Comparison of ENCODE assay signal across 12 mouse cellular contexts in genomic region chr8:70495001-70495770, GRCm38 (mm10). TPM values are rescaled to one million over a fixed set of nuclear protein-coding genes. Genes with fewer than 3 reads are reported as not detected.
DNase-seq lines count a peak whose midpoint lies in the region; ATAC-seq lines count a peak whose summit lies in the region.
"Had no signal": no experiment of that assay in that cellular context is flagged by ENCODE, and none has a peak within 500 bp of the region (broad histone marks: within the 10 kb centered on the region; RNA-seq: fewer than 3 reads in every experiment).

No protein-coding gene starts in this region.

- ATAC-seq in kidney, embryonic 15.5 days (replicated peaks; ENCODE audit: low FRiP score), result no peak
- no peak for ATAC-seq in forebrain, embryonic 15.5 days (replicated peaks)
- no peak for ATAC-seq in midbrain, embryonic 11.5 days (ENCODE audit: low FRiP score)
- ATAC-seq: intestine, embryonic 15.5 days had no signal

- no peaks in the 10 kb centered on the region for H3K36me3 ChIP-seq in kidney, embryonic 15.5 days
- H3K36me3 ChIP-seq in embryonic facial prominence, embryonic 10.5 days (replicated peaks), result peaks cover 28% of the 10 kb centered on the region
- H3K36me3 ChIP-seq in forebrain, embryonic 15.5 days, result no peaks in the 10 kb centered on the region
- H3K36me3 ChIP-seq in midbrain, embryonic 11.5 days (ENCODE audit: control insufficient read depth, insufficient read depth, low read length), result no peaks in the 10 kb centered on the region
- H3K36me3 ChIP-seq: intestine, embryonic 15.5 days had no signal

- peaks cover 100% of the 10 kb centered on the region for H3K27me3 ChIP-seq in kidney, embryonic 15.5 days
- peaks cover 100% of the 10 kb centered on the region for H3K27me3 ChIP-seq in embryonic facial prominence, embryonic 10.5 days (replicated peaks; ENCODE audit: low read depth, poor library complexity, severe bottlenecking)
- H3K27me3 ChIP-seq in forebrain, embryonic 15.5 days, result peaks cover 100% of the 10 kb centered on the region
- H3K27me3 ChIP-seq in midbrain, embryonic 11.5 days (ENCODE audit: control insufficient read depth, insufficient read depth, low read length), result peaks cover 93% of the 10 kb centered on the region

- H3K27ac ChIP-seq in kidney, embryonic 15.5 days, result no peak overlapping the region
- peak overlapping the region; percentile 87 for H3K27ac ChIP-seq in embryonic facial prominence, embryonic 10.5 days (replicated peaks)
- no peak overlapping the region for H3K27ac ChIP-seq in forebrain, embryonic 15.5 days (replicated peaks)
- H3K27ac ChIP-seq in midbrain, embryonic 11.5 days (ENCODE audit: low read depth, low read length), result no peak overlapping the region
- H3K27ac ChIP-seq: intestine, embryonic 15.5 days had no signal

- 2% methylated on average over 21 of the region's 21 CpGs for WGBS in kidney, embryonic 15.5 days
- 3% methylated on average over 21 of the region's 21 CpGs for WGBS in embryonic facial prominence, embryonic 10.5 days
- WGBS in forebrain, embryonic 15.5 days, result 0% methylated on average over 21 of the region's 21 CpGs
- 3% methylated on average over 17 of the region's 21 CpGs for WGBS in midbrain, embryonic 11.5 days

- peak overlapping the region; percentile 82 for H3K4me2 ChIP-seq in kidney, embryonic 15.5 days
- no peak overlapping the region for H3K4me2 ChIP-seq in forebrain, embryonic 15.5 days (replicated peaks)
- H3K4me2 ChIP-seq in midbrain, embryonic 11.5 days, result no peak overlapping the region
- H3K4me2 ChIP-seq: intestine, embryonic 15.5 days had no signal

- peaks cover 62% of the 10 kb centered on the region for H3K4me1 ChIP-seq in kidney, embryonic 15.5 days
- H3K4me1 ChIP-seq in embryonic facial prominence, embryonic 10.5 days, result peaks cover 79% of the 10 kb centered on the region
- H3K4me1 ChIP-seq in forebrain, embryonic 15.5 days, result peaks cover 34% of the 10 kb centered on the region
- peaks cover 17% of the 10 kb centered on the region for H3K4me1 ChIP-seq in midbrain, embryonic 11.5 days (ENCODE audit: control insufficient read depth, insufficient read depth, low read length)

- no peak for DNase-seq in kidney, postnatal 36 days
- peak; percentile 59 for DNase-seq in embryonic facial prominence, embryonic 10.5 days (ENCODE audit: low spot score)
- DNase-seq in midbrain, embryonic 11.5 days (ENCODE audit: low spot score, missing footprints), result peak; percentile 95
- DNase-seq in spleen, postnatal 4 days (ENCODE audit: low spot score in 2 of 2), result no peak
- DNase-seq in spleen, postnatal 10 days (ENCODE audit: low spot score in 2 of 2), result no peak
- no peak for DNase-seq in spleen, adult 18-20 months
- DNase-seq: gastrocnemius, postnatal 25 days; right cerebral cortex, postnatal 25 days; thymus, postnatal 25 days had no signal

- H3K9ac ChIP-seq in kidney, embryonic 15.5 days, result no peak overlapping the region; the same call in 1 of the 2 replicates
- H3K9ac ChIP-seq in forebrain, embryonic 15.5 days (replicated peaks), result no peak overlapping the region
- no peak overlapping the region for H3K9ac ChIP-seq in midbrain, embryonic 11.5 days (ENCODE audit: low read length)
- H3K9ac ChIP-seq: intestine, embryonic 15.5 days had no signal

- H3K4me3 ChIP-seq in kidney, embryonic 15.5 days (replicated peaks), result peak overlapping the region; percentile 47
- H3K4me3 ChIP-seq in embryonic facial prominence, embryonic 10.5 days, result peak overlapping the region; percentile 73
- peak overlapping the region; percentile 11; the same call in 1 of the 2 replicates for H3K4me3 ChIP-seq in forebrain, embryonic 15.5 days
- H3K4me3 ChIP-seq in midbrain, embryonic 11.5 days (ENCODE audit: low read depth, low read length), result no peak overlapping the region
- H3K4me3 ChIP-seq: intestine, embryonic 15.5 days had no signal

- H3K9me3 ChIP-seq in kidney, embryonic 15.5 days (replicated peaks), result no peaks in the 10 kb centered on the region
- H3K9me3 ChIP-seq in embryonic facial prominence, embryonic 10.5 days, result no peaks in the 10 kb centered on the region
- no peaks in the 10 kb centered on the region for H3K9me3 ChIP-seq in forebrain, embryonic 15.5 days
- H3K9me3 ChIP-seq in midbrain, embryonic 11.5 days (ENCODE audit: control insufficient read depth, low read length), result no peaks in the 10 kb centered on the region
- H3K9me3 ChIP-seq: intestine, embryonic 15.5 days had no signal

RNA-seq across cellular contexts. Expression of gene Crlf1, which starts 2.2 kb away (rescaled TPM):
- 21.1 and 24.1 TPM in 2 replicates for polyA plus RNA-seq in kidney, embryonic 15.5 days (2015; fragmentation: Nextera tagmentation; extraction: Ambion mirVana)
- 103 and 116 TPM in 2 replicates for polyA plus RNA-seq in embryonic facial prominence, embryonic 10.5 days (2016; fragmentation: Nextera tagmentation; extraction: Ambion mirVana)
- polyA plus RNA-seq in forebrain, embryonic 15.5 days (2015; fragmentation: Nextera tagmentation; extraction: Ambion mirVana), result 4.3 and 5.3 TPM in 2 replicates
- polyA plus RNA-seq in midbrain, embryonic 11.5 days (2014; fragmentation: Nextera tagmentation; extraction: Ambion mirVana), result 0.23 and 0.90 TPM in 2 replicates

RNA-seq across cellular contexts. Expression of gene Tmem59l, which starts 8.0 kb away (rescaled TPM):
- polyA plus RNA-seq in kidney, embryonic 15.5 days (2015; fragmentation: Nextera tagmentation; extraction: Ambion mirVana), result 5.9 and 6.0 TPM in 2 replicates
- 28.3 and 29.4 TPM in 2 replicates for polyA plus RNA-seq in embryonic facial prominence, embryonic 10.5 days (2016; fragmentation: Nextera tagmentation; extraction: Ambion mirVana)
- polyA plus RNA-seq in forebrain, embryonic 15.5 days (2015; fragmentation: Nextera tagmentation; extraction: Ambion mirVana), result 70.2 and 75.0 TPM in 2 replicates
- polyA plus RNA-seq in midbrain, embryonic 11.5 days (2014; fragmentation: Nextera tagmentation; extraction: Ambion mirVana), result 12.3 TPM in 2 replicates

RNA-seq across cellular contexts. Expression of gene Rex1bd, which starts 11.4 kb away (rescaled TPM):
- 128 and 133 TPM in 2 replicates for polyA plus RNA-seq in kidney, embryonic 15.5 days (2015; fragmentation: Nextera tagmentation; extraction: Ambion mirVana)
- 118 and 138 TPM in 2 replicates for polyA plus RNA-seq in embryonic facial prominence, embryonic 10.5 days (2016; fragmentation: Nextera tagmentation; extraction: Ambion mirVana)
- 164 and 176 TPM in 2 replicates for polyA plus RNA-seq in forebrain, embryonic 15.5 days (2015; fragmentation: Nextera tagmentation; extraction: Ambion mirVana)
- polyA plus RNA-seq in midbrain, embryonic 11.5 days (2014; fragmentation: Nextera tagmentation; extraction: Ambion mirVana), result 126 and 129 TPM in 2 replicates

RNA-seq across cellular contexts. Expression of gene Uba52, which starts 15.4 kb away (rescaled TPM):
- polyA plus RNA-seq in kidney, embryonic 15.5 days (2015; fragmentation: Nextera tagmentation; extraction: Ambion mirVana), result 954 and 1,022 TPM in 2 replicates
- 908 and 951 TPM in 2 replicates for polyA plus RNA-seq in embryonic facial prominence, embryonic 10.5 days (2016; fragmentation: Nextera tagmentation; extraction: Ambion mirVana)
- polyA plus RNA-seq in forebrain, embryonic 15.5 days (2015; fragmentation: Nextera tagmentation; extraction: Ambion mirVana), result 724 and 839 TPM in 2 replicates
- 774 and 852 TPM in 2 replicates for polyA plus RNA-seq in midbrain, embryonic 11.5 days (2014; fragmentation: Nextera tagmentation; extraction: Ambion mirVana)

RNA-seq across cellular contexts. Expression of gene Klhl26, which starts 18.4 kb away (rescaled TPM):
- 20.0 and 23.5 TPM in 2 replicates for polyA plus RNA-seq in kidney, embryonic 15.5 days (2015; fragmentation: Nextera tagmentation; extraction: Ambion mirVana)
- polyA plus RNA-seq in embryonic facial prominence, embryonic 10.5 days (2016; fragmentation: Nextera tagmentation; extraction: Ambion mirVana), result 22.4 and 24.1 TPM in 2 replicates
- 19.3 and 21.4 TPM in 2 replicates for polyA plus RNA-seq in forebrain, embryonic 15.5 days (2015; fragmentation: Nextera tagmentation; extraction: Ambion mirVana)
- polyA plus RNA-seq in midbrain, embryonic 11.5 days (2014; fragmentation: Nextera tagmentation; extraction: Ambion mirVana), result 12.6 and 13.1 TPM in 2 replicates

Comparison
In these comparisons a context has a peak if more than half of its experiments do, and no peak if none do; other contexts are left out.
1. DNase-seq: peak in embryonic facial prominence, embryonic 10.5 days (single experiment) and midbrain, embryonic 11.5 days (single experiment); none in kidney, postnatal 36 days (0 of 2), spleen, postnatal 4 days (0 of 2), spleen, postnatal 10 days (0 of 2) and spleen, adult 18-20 months (0 of 2).